Mouse (Mus musculus) stomach, postnatal 0 days (tissue): ENCODE results near the gene Slc35c1. TPM values are rescaled to one million over a fixed set of nuclear protein-coding genes. Genes with fewer than 3 reads are reported as not detected.

Source experiments
- ATAC-seq: fragments of 200-750 bp; cut with Nextera tagmentation; 2 replicates; pipeline ENCODE4 v1.8.0; 2017; ENCODE audit not compliant: low FRiP score, low TSS enrichment
- DNase-seq: peaks from one replicate; pipeline ENCODE4 v3.0.0-alpha.2; 2016; ENCODE audit warnings: low spot score
- H3K27ac ChIP-seq: fragments of 300-500 bp; sonication (generic); replicated peaks from 2 replicates; pipeline ENCODE4 v1.5.1; 2014; ENCODE audit warnings: mild to moderate bottlenecking, control low read depth
- H3K27me3 ChIP-seq: fragments of 300-500 bp; sonication (generic); 2 replicates; pipeline ENCODE4 v1.6.1; 2014; ENCODE audit warnings: low read length; ENCODE audit not compliant: control insufficient read depth, insufficient read depth
- H3K36me3 ChIP-seq: fragments of 300-500 bp; sonication (generic); 2 replicates; pipeline ENCODE4 v1.6.1; 2014; ENCODE audit warnings: low read length, mixed read lengths; ENCODE audit not compliant: control insufficient read depth, insufficient read depth
- H3K4me1 ChIP-seq: fragments of 300-500 bp; sonication (generic); replicated peaks from 2 replicates; pipeline ENCODE4 v1.6.1; 2014; ENCODE audit warnings: antibody characterized with exemption; ENCODE audit not compliant: control insufficient read depth, insufficient read depth
- H3K4me2 ChIP-seq: fragments of 300-500 bp; sonication (generic); replicated peaks from 2 replicates; pipeline ENCODE4 v1.6.1; 2014; ENCODE audit warnings: low read depth, mild to moderate bottlenecking, control low read depth, moderate library complexity
- H3K4me3 ChIP-seq: fragments of 300-500 bp; sonication (generic); 2 replicates; pipeline ENCODE4 v1.5.1; 2014; ENCODE audit warnings: low read depth, low read length, control low read depth
- H3K9ac ChIP-seq: fragments of 300-500 bp; sonication (generic); 2 replicates; pipeline ENCODE4 v1.6.1; 2014; ENCODE audit warnings: mild to moderate bottlenecking, low read length, control low read depth, mixed read lengths
- H3K9me3 ChIP-seq: fragments of 300-500 bp; sonication (generic); 2 replicates; pipeline ENCODE4 v1.6.1; 2016; ENCODE audit warnings: low read length; ENCODE audit not compliant: control insufficient read depth
- CTCF ChIP-seq: IDR thresholded peaks from 2 replicates; pipeline ENCODE4 v1.5.1; 2016; ENCODE audit warnings: antibody characterized with exemption, low read depth, mild to moderate bottlenecking, moderate library complexity
- EP300 ChIP-seq: optimal IDR thresholded peaks from 2 replicates; pipeline ENCODE3; 2016; ENCODE audit warnings: antibody characterized with exemption
- WGBS: fragments of 180-500 bp; shearing (Covaris S2); extraction: QIAGEN DNeasy Blood & Tissue Kit; methylation state at CpG from one replicate; pipeline ENCODE4 v1.1.7; 2014; 5-methylcytosine and 5-hydroxymethylcytosine counted together
- polyA plus RNA-seq: library from polyadenylated mRNA; unstranded; fragments of >200 nt; fragmentation: Nextera tagmentation; extraction: Ambion mirVana; gene quantifications from 2 replicates; pipeline ENCODE4 v1.2.1, GENCODE M21; 2015

Slc35c1 gene
- polyA plus RNA-seq, 1 experiment from 2014 or later = 35.8 TPM

DNA sequence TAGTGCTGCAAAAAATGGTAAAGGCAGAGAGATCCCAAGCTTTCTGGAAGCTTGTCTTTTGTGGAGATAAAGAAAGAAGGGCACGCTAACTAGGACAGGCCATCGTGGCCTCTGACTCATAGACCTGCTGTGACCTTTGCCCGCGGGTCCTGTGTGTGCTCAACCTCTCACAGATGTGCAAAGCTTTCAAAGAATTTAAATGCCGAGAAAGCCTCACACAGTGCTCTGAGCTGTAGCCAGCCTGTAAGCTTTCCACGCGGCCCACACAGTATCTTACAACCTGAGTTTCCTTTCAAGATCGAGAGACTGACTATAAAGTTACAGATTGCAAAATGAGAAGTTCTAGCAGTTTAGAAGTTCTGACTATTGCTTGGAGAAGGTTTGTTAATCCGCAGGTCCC, 14.4 kb downstream of the Slc35c1 start:
- no peak overlapping the region for H3K4me3 ChIP-seq
- H3K9me3 ChIP-seq = no peaks in the 10 kb centered on the region
- TF ChIP-seq CTCF = no peak
- no peak for TF ChIP-seq EP300
- no peak for DNase-seq
- H3K27ac ChIP-seq = no peak overlapping the region
- H3K27me3 ChIP-seq = no peaks in the 10 kb centered on the region
- H3K4me1 ChIP-seq = no peaks in the 10 kb centered on the region
- H3K9ac ChIP-seq = no peak overlapping the region
- no peaks in the 10 kb centered on the region for H3K36me3 ChIP-seq
- WGBS = 41% methylated on average over 9 of the region's 9 CpGs
- no peak for ATAC-seq
- no peak overlapping the region for H3K4me2 ChIP-seq

DNA sequence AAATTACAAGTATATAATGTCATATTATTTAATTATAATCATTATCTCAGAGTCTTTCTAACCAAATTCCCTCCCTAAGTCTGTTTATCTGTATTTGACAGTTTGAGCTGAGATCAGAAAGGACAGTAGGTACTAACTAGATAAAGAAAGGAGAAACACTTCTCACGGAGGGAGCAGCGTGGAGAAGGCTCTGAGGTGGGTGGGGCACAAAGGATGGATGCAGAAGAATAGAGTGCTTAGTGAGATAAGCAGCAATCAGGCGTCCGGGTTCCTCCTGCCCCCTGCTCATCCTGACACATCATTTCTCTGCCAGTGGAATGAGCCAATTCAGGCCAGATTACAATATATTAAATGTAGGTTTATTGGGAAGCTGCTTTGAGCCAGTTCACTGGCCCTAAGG, 16.0 kb downstream of the Slc35c1 start:
- no peak overlapping the region for H3K27ac ChIP-seq
- ATAC-seq = no peak
- no peaks in the 10 kb centered on the region for H3K4me1 ChIP-seq
- no peaks in the 10 kb centered on the region for H3K27me3 ChIP-seq
- no peak overlapping the region for H3K4me2 ChIP-seq
- no peak for DNase-seq
- no peaks in the 10 kb centered on the region for H3K9me3 ChIP-seq
- WGBS = 40% methylated on average over 4 of the region's 4 CpGs
- H3K36me3 ChIP-seq = no peaks in the 10 kb centered on the region
- no peak for TF ChIP-seq CTCF
- no peak for TF ChIP-seq EP300
- H3K9ac ChIP-seq = no peak overlapping the region
- no peak overlapping the region for H3K4me3 ChIP-seq

DNA sequence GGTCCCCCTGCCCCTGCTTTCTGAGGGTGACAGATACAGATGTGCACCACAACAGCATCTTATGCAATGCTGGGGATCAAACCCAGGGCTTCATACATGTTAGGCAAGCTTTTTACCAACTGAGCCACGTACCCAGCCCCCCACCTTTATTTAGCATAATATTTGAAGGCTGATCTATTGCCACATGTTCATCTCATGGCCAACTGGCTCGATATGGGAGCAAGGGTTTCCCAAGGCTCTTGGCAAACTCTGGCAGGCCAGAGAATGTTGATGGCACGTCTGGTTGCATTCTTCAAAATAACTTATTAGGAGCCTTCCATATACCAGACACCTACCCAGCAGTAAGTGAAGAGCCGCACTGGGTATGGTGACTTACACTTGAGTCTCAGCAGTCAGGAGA, 17.0 kb downstream of the Slc35c1 start:
- Histone ChIP-seq H3K4me1 (no peaks in the 10 kb centered on the region), H3K27ac (no peak overlapping the region)

DNA sequence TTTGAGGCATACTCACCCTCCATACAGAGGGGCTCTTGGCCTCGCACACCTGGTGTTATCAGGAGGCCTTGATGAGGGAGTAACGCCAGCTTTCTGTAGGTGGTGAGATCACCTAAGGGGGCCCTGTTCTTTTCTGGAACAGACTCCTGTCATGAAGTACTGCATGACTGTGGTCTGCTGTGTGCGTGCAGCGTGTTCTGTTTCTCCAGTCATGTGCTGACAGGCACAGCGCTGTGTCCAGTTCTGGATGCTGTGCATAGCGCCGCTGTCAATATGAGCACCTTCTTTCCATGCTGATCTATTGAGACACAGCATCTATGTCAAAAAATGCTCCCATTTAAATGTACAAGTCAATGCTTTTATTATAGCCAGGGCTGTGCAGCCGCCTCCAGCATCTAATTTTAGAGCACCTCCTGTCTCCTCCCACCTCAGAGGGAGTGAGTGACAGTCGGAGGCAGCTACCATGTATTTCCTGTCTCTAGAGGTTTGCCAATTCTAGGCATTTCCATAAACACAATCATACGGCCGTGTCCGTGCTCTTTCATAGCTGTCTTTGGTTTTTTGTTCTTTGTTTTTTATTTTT, 17.8 kb downstream of the Slc35c1 start:
- DNase-seq = no peak
- no peak overlapping the region for H3K9ac ChIP-seq
- no peak overlapping the region for H3K27ac ChIP-seq

More for the DNA sequence above, 17.0 kb downstream of the Slc35c1 start:
- Histone ChIP-seq H3K9me3 (no peaks in the 10 kb centered on the region), H3K36me3 (no peaks in the 10 kb centered on the region), H3K27me3 (no peaks in the 10 kb centered on the region), H3K9ac (no peak overlapping the region), H3K4me3 (no peak overlapping the region), H3K4me2 (no peak overlapping the region)
- ATAC-seq (no peak), DNase-seq (no peak)
- 73% methylated on average over 4 of the region's 4 CpGs for WGBS
- TF ChIP-seq CTCF (no peak), EP300 (no peak)

DNA sequence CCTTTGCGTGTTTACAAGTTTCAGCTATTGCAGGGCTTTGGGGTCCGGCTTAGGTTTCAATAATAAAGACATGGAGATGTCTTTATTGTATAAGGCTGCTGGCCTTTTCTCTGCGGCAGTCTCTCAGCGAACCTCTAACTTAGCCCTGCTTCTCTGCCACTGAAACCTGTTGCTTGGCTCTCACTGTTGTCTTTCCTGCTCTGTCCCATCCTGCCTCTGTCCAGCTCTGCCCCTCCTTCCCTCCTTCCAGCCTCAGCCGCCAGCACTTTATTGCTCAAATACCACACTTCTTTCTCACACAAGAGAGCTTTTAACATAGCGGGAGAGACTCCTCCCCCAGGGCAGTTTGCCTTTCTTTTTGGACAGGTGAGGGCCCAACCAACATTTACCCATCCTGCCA, 19.9 kb downstream of the Slc35c1 start:
- DNase-seq (no peak), ATAC-seq (no peak)
- no peak for TF ChIP-seq EP300
- no peak for TF ChIP-seq CTCF
- no peaks in the 10 kb centered on the region for H3K4me1 ChIP-seq
- H3K9me3 ChIP-seq = no peaks in the 10 kb centered on the region
- H3K4me3 ChIP-seq = no peak overlapping the region
- no peaks in the 10 kb centered on the region for H3K36me3 ChIP-seq
- H3K27ac ChIP-seq = no peak overlapping the region
- H3K9ac ChIP-seq = no peak overlapping the region
- 50% methylated on average over 6 of the region's 6 CpGs for WGBS
- H3K4me2 ChIP-seq = no peak overlapping the region
- H3K27me3 ChIP-seq = no peaks in the 10 kb centered on the region

More for the DNA sequence above, 17.8 kb downstream of the Slc35c1 start:
- no peak for TF ChIP-seq EP300
- TF ChIP-seq CTCF = no peak
- 71% methylated on average over 12 of the region's 12 CpGs for WGBS
- H3K27me3 ChIP-seq = no peaks in the 10 kb centered on the region
- H3K4me1 ChIP-seq = no peaks in the 10 kb centered on the region
- H3K9me3 ChIP-seq = no peaks in the 10 kb centered on the region
- no peak overlapping the region for H3K4me2 ChIP-seq
- H3K36me3 ChIP-seq = no peaks in the 10 kb centered on the region
- H3K4me3 ChIP-seq = no peak overlapping the region
- ATAC-seq = no peak

DNA sequence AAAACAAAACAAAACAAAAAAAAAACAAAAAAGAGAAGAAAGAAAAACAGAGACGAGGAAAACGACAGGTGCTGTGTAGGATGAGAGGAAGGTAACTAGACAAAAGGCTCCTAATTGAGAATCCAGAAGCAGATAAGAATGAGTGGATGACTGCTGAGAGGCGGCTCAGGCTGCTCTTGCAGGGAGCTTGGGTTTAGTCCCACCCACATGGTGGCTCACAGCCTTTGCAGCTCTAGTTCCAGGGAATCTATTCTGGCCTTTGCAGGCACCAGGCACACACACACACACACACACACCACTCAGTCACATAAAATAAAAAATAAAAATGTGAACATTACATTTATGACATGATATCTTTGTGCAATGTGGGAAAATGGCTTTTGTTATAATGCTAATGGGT, 21.8 kb downstream of the Slc35c1 start:
- H3K4me3 ChIP-seq = no peak overlapping the region
- ATAC-seq = no peak
- H3K36me3 ChIP-seq = no peaks in the 10 kb centered on the region
- no peaks in the 10 kb centered on the region for H3K9me3 ChIP-seq
- H3K4me1 ChIP-seq = 0 out of 2 replicates have a peak, but pooled peaks cover 2% of the 10 kb centered on the region
- H3K9ac ChIP-seq = no peak overlapping the region
- H3K4me2 ChIP-seq = no peak overlapping the region
- TF ChIP-seq CTCF (no peak), EP300 (no peak)
- no peak overlapping the region for H3K27ac ChIP-seq
- DNase-seq = no peak
- WGBS = 60% methylated on average over 3 of the region's 3 CpGs
- H3K27me3 ChIP-seq = no peaks in the 10 kb centered on the region
